ENCODE assay signal across 18 mouse cellular contexts in genomic region chr6:50114280-50114679, GRCm38 (mm10). TPM values are rescaled to one million over a fixed set of nuclear protein-coding genes. Genes with fewer than 3 reads are reported as not detected.
DNase-seq lines count a peak whose midpoint lies in the region; ATAC-seq and TF ChIP-seq lines count a peak whose summit lies in the region.
"Had no signal": no experiment of that assay in that cellular context is flagged by ENCODE, and none has a peak within 500 bp of the region (broad histone marks: within the 10 kb centered on the region; RNA-seq: fewer than 3 reads in every experiment).

No protein-coding gene starts in this region.

- peaks cover 16% of the 10 kb centered on the region; the same call in 1 of the 2 replicates for H3K79me2 ChIP-seq in liver, adult 2 months (ENCODE audit: control insufficient read depth, insufficient read depth, low read length)

- H3K9ac ChIP-seq in liver, adult 2 months (ENCODE audit: low read depth, low read length), result no peak overlapping the region
- no peak overlapping the region for H3K9ac ChIP-seq in liver, embryonic 11.5 days (ENCODE audit: low read depth, low read length)
- H3K9ac ChIP-seq in liver, postnatal 0 days (replicated peaks), result no peak overlapping the region
- H3K9ac ChIP-seq in midbrain, embryonic 11.5 days (ENCODE audit: low read length), result no peak overlapping the region
- no peak overlapping the region for H3K9ac ChIP-seq in stomach, postnatal 0 days (ENCODE audit: low read length)
- H3K9ac ChIP-seq: embryonic facial prominence, embryonic 15.5 days; forebrain, embryonic 13.5 days; heart, embryonic 13.5 days; liver, embryonic 13.5 days had no signal

- no peak overlapping the region for H3K4me3 ChIP-seq in liver, adult 2 months (ENCODE audit: insufficient read depth, low read depth, low read length)
- no peak overlapping the region for H3K4me3 ChIP-seq in liver, embryonic 11.5 days (ENCODE audit: low read depth, low read length)
- H3K4me3 ChIP-seq in G1E (ENCODE audit: low read depth, low read length), result no peak overlapping the region; the same call in 1 of the 2 replicates
- no peak overlapping the region for H3K4me3 ChIP-seq in liver, postnatal 0 days (ENCODE audit: low read depth, low read length)
- no peak overlapping the region for H3K4me3 ChIP-seq in midbrain, embryonic 11.5 days (ENCODE audit: low read depth, low read length)
- no peak overlapping the region for H3K4me3 ChIP-seq in stomach, postnatal 0 days (ENCODE audit: low read depth, low read length)
- H3K4me3 ChIP-seq: embryonic facial prominence, embryonic 15.5 days; forebrain, embryonic 13.5 days; heart, embryonic 13.5 days; hindbrain, embryonic 10.5 days; liver, embryonic 13.5 days had no signal

- H3K4me1 ChIP-seq in liver, adult 2 months (ENCODE audit: control insufficient read depth, insufficient read depth, low read length), result peaks cover 1% of the 10 kb centered on the region
- peaks cover 8% of the 10 kb centered on the region for H3K4me1 ChIP-seq in liver, embryonic 11.5 days (replicated peaks; ENCODE audit: control insufficient read depth, insufficient read depth, low read length)
- H3K4me1 ChIP-seq in G1E (ENCODE audit: insufficient read depth, low read depth, low read length), result peaks cover 45% of the 10 kb centered on the region
- H3K4me1 ChIP-seq in liver, postnatal 0 days (ENCODE audit: insufficient read depth), result 0 out of 2 replicates have a peak, but pooled peaks cover 3% of the 10 kb centered on the region
- H3K4me1 ChIP-seq in midbrain, embryonic 11.5 days (ENCODE audit: control insufficient read depth, insufficient read depth, low read length), result peaks cover 5% of the 10 kb centered on the region; the same call in 1 of the 2 replicates
- H3K4me1 ChIP-seq in stomach, postnatal 0 days (replicated peaks; ENCODE audit: control insufficient read depth, insufficient read depth), result no peaks in the 10 kb centered on the region

- no peak for TF ChIP-seq EP300 in liver, postnatal 0 days (IDR thresholded peaks at IDR 0.05; ENCODE audit: low read depth)
- TF ChIP-seq EP300 in stomach, postnatal 0 days (optimal IDR thresholded peaks at IDR 0.05), result no peak

- TF ChIP-seq CTCF in liver, adult 2 months (IDR thresholded peaks at IDR 0.05; ENCODE audit: low read depth, low read length), result no peak
- no peak for TF ChIP-seq CTCF in G1E (IDR thresholded peaks at IDR 0.05; ENCODE audit: low read depth, low read length)
- TF ChIP-seq CTCF in liver, postnatal 0 days (IDR thresholded peaks at IDR 0.05; ENCODE audit: low read depth), result no peak
- TF ChIP-seq CTCF in stomach, postnatal 0 days (IDR thresholded peaks at IDR 0.05; ENCODE audit: low read depth), result no peak

- ATAC-seq in liver, embryonic 11.5 days (replicated peaks; ENCODE audit: low FRiP score), result no peak
- no peak for ATAC-seq in G1E (ENCODE audit: extremely low read depth, insufficient number of reproducible peaks, low FRiP score, poor library complexity, severe bottlenecking)
- ATAC-seq in liver, postnatal 0 days, result no peak
- peak; percentile 23; the same call in 1 of the 2 replicates for ATAC-seq in neutrophil, adult 5-6 weeks (ENCODE audit: extremely low read depth, insufficient number of reproducible peaks, low FRiP score, poor library complexity, severe bottlenecking)
- ATAC-seq in midbrain, embryonic 11.5 days (ENCODE audit: low FRiP score), result no peak
- ATAC-seq in stomach, postnatal 0 days (ENCODE audit: low FRiP score, low TSS enrichment), result no peak
- ATAC-seq: activated CD4-positive, CD25-positive, alpha-beta regulatory T cell, adult 4 months; forebrain, embryonic 13.5 days had no signal

- no peaks in the 10 kb centered on the region for H3K27me3 ChIP-seq in liver, adult 2 months (ENCODE audit: control insufficient read depth, insufficient read depth, low read length)
- no peaks in the 10 kb centered on the region for H3K27me3 ChIP-seq in liver, embryonic 11.5 days (replicated peaks; ENCODE audit: control insufficient read depth, insufficient read depth, low read length)
- H3K27me3 ChIP-seq in G1E (ENCODE audit: insufficient read depth, low read length), result peaks cover 5% of the 10 kb centered on the region
- H3K27me3 ChIP-seq in liver, postnatal 0 days (ENCODE audit: insufficient read depth, low read length), result no peaks in the 10 kb centered on the region
- no peaks in the 10 kb centered on the region for H3K27me3 ChIP-seq in midbrain, embryonic 11.5 days (ENCODE audit: control insufficient read depth, insufficient read depth, low read length)
- no peaks in the 10 kb centered on the region for H3K27me3 ChIP-seq in stomach, postnatal 0 days (ENCODE audit: control insufficient read depth, insufficient read depth, low read length)
- H3K27me3 ChIP-seq: embryonic facial prominence, embryonic 15.5 days; forebrain, embryonic 13.5 days; heart, embryonic 13.5 days had no signal

- H3K9me3 ChIP-seq in liver, embryonic 11.5 days (ENCODE audit: control insufficient read depth, low read length), result no peaks in the 10 kb centered on the region
- no peaks in the 10 kb centered on the region for H3K9me3 ChIP-seq in G1E (replicated peaks)
- no peaks in the 10 kb centered on the region for H3K9me3 ChIP-seq in liver, postnatal 0 days (ENCODE audit: low read length)
- H3K9me3 ChIP-seq in midbrain, embryonic 11.5 days (ENCODE audit: control insufficient read depth, low read length), result no peaks in the 10 kb centered on the region
- H3K9me3 ChIP-seq in stomach, postnatal 0 days (ENCODE audit: control insufficient read depth, low read length), result no peaks in the 10 kb centered on the region
- H3K9me3 ChIP-seq: embryonic facial prominence, embryonic 15.5 days; forebrain, embryonic 13.5 days; heart, embryonic 13.5 days; hindbrain, embryonic 10.5 days; liver, embryonic 13.5 days had no signal

- DNase-seq in liver, adult 2 months (ENCODE audit: extremely low read depth, low read depth, low spot score), result peak; percentile 34
- DNase-seq in liver, embryonic 11.5 days (ENCODE audit: low spot score), result no peak
- DNase-seq in G1E (ENCODE audit: low spot score), result peak; percentile 11
- DNase-seq in liver, postnatal 0 days, result no peak
- DNase-seq in midbrain, embryonic 11.5 days (ENCODE audit: low spot score, missing footprints), result no peak
- DNase-seq in thymus, postnatal 0 days (ENCODE audit: low spot score), result no peak
- DNase-seq in stomach, postnatal 0 days (ENCODE audit: low spot score), result no peak
- DNase-seq: cerebellum, adult 18-20 months; gastrocnemius, postnatal 10 days; kidney, adult 18-20 months; kidney, postnatal 4 days; liver, embryonic 13.5 days had no signal

- TF ChIP-seq POLR2A in liver, adult 2 months (IDR thresholded peaks at IDR 0.05; ENCODE audit: extremely low read depth, insufficient read depth, low read length), result no peak

- 56% methylated on average over 6 of the region's 6 CpGs for WGBS in liver, adult 2 months
- 63% methylated on average over 6 of the region's 6 CpGs for WGBS in liver, embryonic 11.5 days
- 37% methylated on average over 6 of the region's 6 CpGs for WGBS in liver, postnatal 0 days (ENCODE audit: insufficient replicate concordance)
- WGBS in midbrain, embryonic 11.5 days, result 88% methylated on average over 6 of the region's 6 CpGs
- WGBS in stomach, postnatal 0 days, result 76% methylated on average over 6 of the region's 6 CpGs

- no peak overlapping the region for H3K27ac ChIP-seq in liver, adult 2 months (replicated peaks; ENCODE audit: insufficient read depth, low read depth, low read length)
- H3K27ac ChIP-seq in liver, embryonic 11.5 days (ENCODE audit: low read depth, low read length), result no peak overlapping the region
- H3K27ac ChIP-seq in liver, postnatal 0 days (ENCODE audit: low read depth), result no peak overlapping the region
- H3K27ac ChIP-seq in midbrain, embryonic 11.5 days (ENCODE audit: low read depth, low read length), result no peak overlapping the region
- no peak overlapping the region for H3K27ac ChIP-seq in stomach, postnatal 0 days (replicated peaks)
- H3K27ac ChIP-seq: embryonic facial prominence, embryonic 15.5 days; forebrain, embryonic 13.5 days; heart, embryonic 13.5 days; hindbrain, embryonic 10.5 days; liver, embryonic 13.5 days had no signal

- no peaks in the 10 kb centered on the region for H3K36me3 ChIP-seq in liver, adult 2 months (ENCODE audit: control insufficient read depth, insufficient read depth, low read length)
- no peaks in the 10 kb centered on the region for H3K36me3 ChIP-seq in liver, embryonic 11.5 days (ENCODE audit: control insufficient read depth, insufficient read depth, low read length)
- H3K36me3 ChIP-seq in G1E (replicated peaks), result peaks cover 14% of the 10 kb centered on the region
- H3K36me3 ChIP-seq in liver, postnatal 0 days (replicated peaks; ENCODE audit: insufficient read depth, low read length), result no peaks in the 10 kb centered on the region
- H3K36me3 ChIP-seq in midbrain, embryonic 11.5 days (ENCODE audit: control insufficient read depth, insufficient read depth, low read length), result no peaks in the 10 kb centered on the region
- H3K36me3 ChIP-seq in stomach, postnatal 0 days (ENCODE audit: control insufficient read depth, insufficient read depth, low read length), result no peaks in the 10 kb centered on the region
- H3K36me3 ChIP-seq: embryonic facial prominence, embryonic 15.5 days; heart, embryonic 13.5 days; hindbrain, embryonic 10.5 days; liver, embryonic 13.5 days had no signal

- H3K4me2 ChIP-seq in liver, embryonic 11.5 days, result no peak overlapping the region
- H3K4me2 ChIP-seq in liver, postnatal 0 days (ENCODE audit: low read depth, low read length), result peak overlapping the region; percentile 15; the same call in 1 of the 2 replicates
- H3K4me2 ChIP-seq in midbrain, embryonic 11.5 days, result no peak overlapping the region
- no peak overlapping the region for H3K4me2 ChIP-seq in stomach, postnatal 0 days (replicated peaks; ENCODE audit: low read depth)
- H3K4me2 ChIP-seq: embryonic facial prominence, embryonic 15.5 days; forebrain, embryonic 13.5 days; heart, embryonic 13.5 days; liver, embryonic 13.5 days had no signal

RNA-seq across cellular contexts. Expression of gene Mpp6, which starts 4.2 kb away (rescaled TPM):
- total RNA-seq in liver, adult 2 months (2014; rRNA removed), result 68.2 and 68.3 TPM in 2 replicates
- 17.2 and 17.9 TPM in 2 replicates for polyA plus RNA-seq in liver, adult 2 months (2012; rRNA removed)
- polyA plus RNA-seq in liver, embryonic 11.5 days (2014; fragmentation: Nextera tagmentation; extraction: Ambion mirVana), result 78.1 and 79.0 TPM in 2 replicates
- 164 and 180 TPM in 2 replicates for total RNA-seq in G1E (2014; fragmentation: Nextera tagmentation)
- total RNA-seq in G1E (2017), result 130 and 152 TPM in 2 replicates
- polyA plus RNA-seq in G1E (2012), result 18.3 and 19.6 TPM in 2 replicates
- 54.8 TPM in 2 replicates for polyA plus RNA-seq in liver, postnatal 0 days (2015; fragmentation: Nextera tagmentation; extraction: Ambion mirVana)
- 31.9 and 44.9 TPM in 2 replicates for total RNA-seq in neutrophil, adult 5-6 weeks (2017)
- 71.7 and 81.6 TPM in 2 replicates for polyA plus RNA-seq in midbrain, embryonic 11.5 days (2014; fragmentation: Nextera tagmentation; extraction: Ambion mirVana)
- 50.6 and 51.0 TPM in 2 replicates for polyA plus RNA-seq in thymus, postnatal 0 days (2015; fragmentation: Nextera tagmentation; extraction: Ambion mirVana)
- polyA plus RNA-seq in stomach, postnatal 0 days (2015; fragmentation: Nextera tagmentation; extraction: Ambion mirVana), result 24.5 and 28.1 TPM in 2 replicates

Comparison
In these comparisons a context has a peak if more than half of its experiments do, and no peak if none do; other contexts are left out.
1. DNase-seq: peak in liver, adult 2 months (single experiment) and G1E (single experiment); none in liver, embryonic 11.5 days (single experiment), liver, postnatal 0 days (single experiment), midbrain, embryonic 11.5 days (single experiment), thymus, postnatal 0 days (single experiment) and stomach, postnatal 0 days (single experiment).